Mouse (Mus musculus) adipocyte (in vitro differentiated cells): ENCODE results near the gene Rnf39.

Experiments
- DNase-seq: peaks from one replicate; pipeline ENCODE4 v3.0.0-alpha.2; 2016; ENCODE audit warnings: low spot score

Gene Rnf39

DNA sequence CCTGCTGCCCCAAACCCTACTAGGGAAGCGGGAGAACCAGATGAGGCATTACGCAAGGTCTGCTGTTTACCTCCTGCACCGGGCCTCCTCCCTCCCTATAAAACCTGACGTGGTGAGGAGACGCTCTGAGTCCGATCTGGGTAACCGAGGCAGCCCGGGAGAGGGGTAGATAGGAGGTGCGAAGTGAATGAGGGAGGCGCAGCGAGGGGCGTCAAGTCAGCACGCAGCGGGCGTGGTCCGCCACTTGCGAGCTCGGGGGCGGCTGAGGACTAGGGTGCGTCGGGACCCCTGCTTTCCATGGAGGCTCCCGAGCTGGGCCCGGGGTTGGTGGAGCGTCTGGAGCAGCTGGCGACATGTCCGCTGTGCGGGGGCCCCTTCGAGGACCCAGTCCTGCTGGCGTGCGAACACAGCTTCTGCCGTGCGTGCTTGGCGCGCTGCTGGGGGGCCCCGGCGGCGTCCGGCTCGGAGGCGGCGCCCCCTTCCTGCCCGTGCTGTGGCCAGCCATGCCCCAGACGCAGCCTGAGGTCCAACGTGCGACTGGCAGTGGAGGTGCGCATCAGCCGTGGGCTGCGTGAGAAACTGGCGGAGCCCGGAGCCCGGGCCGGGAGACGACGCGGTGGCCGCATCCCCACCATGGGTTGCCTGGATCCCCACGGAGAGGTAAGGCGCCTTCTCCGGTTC is at the start of gene Rnf39:
Gene Rnf39, plus strand, starts transcription at position 128 of the 681 bp plus-strand sequence.
- DNase-seq, result no peak

DNA sequence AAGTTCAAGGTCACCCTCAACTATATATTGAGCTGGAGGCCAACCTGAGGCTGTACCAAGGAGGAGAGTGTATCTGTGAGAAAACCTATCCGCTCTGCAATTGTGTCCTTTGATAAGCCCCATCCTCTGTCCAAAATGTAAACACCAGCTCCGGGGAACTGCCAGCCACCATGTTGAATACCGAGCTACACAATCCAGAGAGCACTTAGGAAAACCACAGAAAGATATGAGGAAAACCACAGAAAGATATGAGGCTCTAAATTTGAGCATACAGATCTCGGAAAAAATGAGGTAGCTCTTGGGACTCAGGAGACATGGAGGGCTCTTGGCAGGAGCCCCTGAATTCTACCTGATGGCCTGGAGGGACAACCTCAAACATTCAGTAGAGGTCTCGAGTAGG is 49.3 kb upstream of the Rnf39 start:
- DNase-seq, result no peak

DNA sequence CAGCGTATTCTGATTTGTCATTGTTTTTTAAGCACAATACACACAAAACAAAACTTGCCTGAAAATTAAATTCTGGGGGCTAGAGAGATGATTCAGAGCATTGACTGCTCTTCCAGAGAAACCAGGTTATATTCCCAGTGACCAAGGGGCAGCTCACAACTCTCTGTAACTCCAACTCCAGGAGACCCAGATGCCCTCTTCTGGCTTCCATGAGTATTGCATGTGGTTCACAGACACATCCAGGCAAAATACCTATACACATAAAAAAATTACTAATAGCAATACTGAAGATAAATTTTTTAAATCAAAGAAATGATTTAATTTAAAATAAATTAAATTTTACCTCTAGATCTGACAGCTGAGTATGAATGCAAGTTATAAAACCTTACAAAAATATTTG is 46.1 kb upstream of the Rnf39 start:
- peak; percentile 63 for DNase-seq

DNA sequence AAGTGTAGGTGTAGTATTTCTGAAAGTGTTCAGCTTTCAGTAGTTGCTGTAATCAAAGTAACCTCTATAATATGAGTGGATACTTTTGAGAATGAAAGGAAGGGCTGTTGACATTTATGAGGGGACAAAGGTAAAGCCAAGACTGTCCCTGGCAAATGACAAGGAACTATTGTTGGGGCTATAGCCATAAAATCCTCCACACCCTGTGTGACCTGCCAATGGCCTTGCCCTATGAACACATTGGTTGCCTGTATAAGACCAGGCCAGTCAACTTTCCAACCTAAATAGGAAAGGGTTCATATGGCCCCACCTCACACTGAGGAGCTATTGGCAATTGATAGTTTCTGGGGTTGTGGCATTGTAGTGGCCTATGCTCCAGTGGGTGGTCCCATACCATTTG is 45.7 kb upstream of the Rnf39 start:
- DNase-seq, result no peak

DNA sequence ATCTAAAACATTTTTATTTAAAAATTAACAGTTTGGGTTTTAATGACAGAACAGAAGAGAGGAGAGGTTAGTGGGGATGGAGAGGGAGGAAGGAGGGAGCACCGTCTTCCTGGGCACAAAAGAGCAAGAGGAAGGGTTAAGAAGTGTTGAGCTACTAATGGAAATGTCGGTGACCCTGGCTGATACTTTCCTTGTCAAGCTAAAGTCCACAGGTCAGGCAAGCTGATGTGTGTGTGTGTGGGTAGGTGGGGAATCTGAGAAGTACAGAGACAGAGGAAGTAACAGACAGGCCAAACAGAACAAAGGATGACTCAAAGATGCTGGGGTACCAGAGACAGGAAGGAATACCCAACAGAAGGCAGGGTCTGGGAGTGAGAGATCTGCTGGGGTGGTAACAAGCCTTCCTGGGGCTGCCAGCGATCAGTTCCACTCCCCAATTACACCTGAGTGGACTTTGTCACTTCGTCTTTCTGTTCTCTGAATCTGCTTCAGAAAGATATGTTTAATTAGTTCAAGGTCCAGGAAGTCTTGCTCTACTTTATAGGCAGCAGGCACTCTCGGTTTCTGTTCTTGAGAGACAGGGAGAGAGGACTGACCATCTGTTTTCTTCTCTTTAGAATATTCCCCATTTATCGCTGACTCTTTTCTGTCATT is 45.0 kb upstream of the Rnf39 start, which contains the start of gene Trim31:
Gene Trim31, plus strand, starts transcription at position 567 of the 654 bp plus-strand sequence.
- DNase-seq, result no peak

DNA sequence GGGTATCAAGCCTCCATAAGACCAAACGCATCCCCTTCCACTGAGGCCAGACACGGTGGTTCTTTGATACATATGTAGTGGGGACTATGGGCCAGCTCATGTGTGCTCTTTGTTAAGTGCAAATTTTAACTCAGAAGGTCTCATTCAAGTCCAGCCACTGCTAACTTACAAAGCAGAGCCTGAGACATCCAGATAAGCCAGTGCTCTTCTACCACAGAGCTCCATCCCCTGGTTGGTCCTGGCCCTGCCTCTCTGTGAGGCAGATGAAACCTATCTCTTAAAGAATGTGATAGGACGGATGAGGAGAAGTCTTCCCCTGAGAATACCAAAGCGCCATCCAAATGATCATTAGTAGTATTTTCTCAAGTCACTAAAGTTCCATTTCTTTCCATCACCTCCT is 43.3 kb upstream of the Rnf39 start:
- no peak for DNase-seq

DNA sequence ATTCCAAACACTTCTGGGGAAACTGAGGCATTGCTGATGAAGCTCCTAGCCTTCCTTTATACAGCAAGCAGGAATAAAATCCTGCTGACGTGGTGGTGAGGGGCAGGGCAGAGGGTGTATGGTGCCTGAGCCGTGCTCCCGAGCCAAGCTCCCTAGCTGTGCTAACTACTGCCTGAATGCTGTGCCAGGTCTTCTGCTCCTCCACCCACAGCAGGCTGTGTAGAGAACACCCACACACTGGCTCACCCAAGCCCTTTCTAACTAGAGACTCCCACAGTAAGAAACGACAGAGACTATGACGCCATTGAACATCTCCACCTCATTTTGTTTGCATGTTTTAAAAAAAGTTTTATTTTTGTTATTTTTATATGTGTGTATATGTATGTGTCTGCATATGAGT is 42.7 kb upstream of the Rnf39 start:
- DNase-seq, result no peak

DNA sequence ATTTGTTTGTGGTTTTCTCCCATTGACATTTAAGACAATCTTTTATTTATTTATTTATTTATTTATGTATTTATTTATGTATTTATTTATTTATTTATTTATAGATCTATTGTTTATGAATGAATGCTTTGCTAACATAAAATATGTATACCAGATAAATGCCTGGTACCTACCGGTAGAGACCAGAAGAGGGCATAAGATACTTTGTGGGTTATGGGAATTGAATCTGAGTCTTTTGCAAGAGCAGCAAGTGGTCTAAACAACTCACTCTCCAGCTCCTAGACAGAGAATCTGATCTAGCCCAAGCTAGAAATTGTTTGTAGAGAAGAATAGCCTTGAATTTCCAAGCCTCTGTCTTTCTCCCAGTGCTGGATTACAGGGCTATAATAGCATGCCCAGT is 42.0 kb upstream of the Rnf39 start:
- no peak for DNase-seq

DNA sequence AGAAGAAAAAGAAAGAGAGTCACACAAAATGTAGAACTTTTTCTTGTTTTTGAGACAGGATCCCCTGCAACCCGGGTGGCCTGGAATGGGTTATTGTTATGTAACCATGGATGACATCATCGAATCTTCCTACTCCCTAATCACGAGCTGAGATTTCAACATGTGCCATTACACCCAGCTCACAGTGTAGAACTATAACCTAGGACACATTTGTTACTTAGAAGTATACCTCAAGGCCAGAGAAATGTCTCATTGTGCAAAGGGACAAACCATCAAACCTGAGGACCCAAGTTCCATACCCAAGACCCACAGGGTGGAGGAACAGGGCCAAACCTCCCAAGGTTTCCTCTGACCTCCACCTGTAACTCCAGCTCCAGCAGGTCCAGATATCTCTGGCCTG is 39.1 kb upstream of the Rnf39 start:
- DNase-seq, result peak; percentile 40

DNA sequence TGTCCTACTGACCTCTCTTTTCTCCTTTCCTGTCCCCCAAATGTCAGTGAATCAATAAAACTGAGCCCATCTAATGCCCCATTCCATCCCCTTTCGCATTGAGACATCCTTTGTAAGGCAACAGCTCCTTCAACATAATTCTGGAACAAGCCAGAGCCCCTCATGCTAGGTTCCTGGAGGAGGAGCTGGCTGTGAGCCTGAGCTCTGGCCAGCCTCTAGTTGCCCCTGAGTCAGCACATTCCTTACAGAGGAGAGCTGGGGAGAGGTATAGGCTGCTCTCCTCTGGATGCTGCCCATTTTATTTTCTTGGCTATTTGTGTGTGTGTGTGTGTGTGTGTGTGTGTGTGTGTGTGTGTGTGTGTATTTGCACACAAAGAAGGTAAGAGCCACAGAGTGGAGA is 34.5 kb upstream of the Rnf39 start:
- no peak for DNase-seq

DNA sequence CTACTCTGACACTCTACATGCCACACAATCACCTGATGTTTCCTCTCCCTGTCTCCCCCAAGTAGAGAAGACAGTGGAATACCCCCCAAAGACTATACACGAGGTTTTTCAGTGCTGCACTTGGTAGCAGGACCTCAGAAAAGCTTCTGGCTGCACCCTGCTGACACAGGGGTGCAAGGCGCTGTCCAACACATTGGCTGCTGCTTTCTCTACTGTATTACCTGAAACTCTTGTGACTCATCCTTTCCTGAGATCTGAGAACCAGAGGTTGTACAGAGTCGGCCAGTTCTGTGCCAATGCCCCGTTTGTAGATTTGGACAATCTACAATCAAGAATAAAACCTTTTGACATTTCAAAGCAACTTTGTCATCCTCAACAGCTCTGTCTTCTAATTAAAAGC is 32.9 kb upstream of the Rnf39 start:
- no peak for DNase-seq

DNA sequence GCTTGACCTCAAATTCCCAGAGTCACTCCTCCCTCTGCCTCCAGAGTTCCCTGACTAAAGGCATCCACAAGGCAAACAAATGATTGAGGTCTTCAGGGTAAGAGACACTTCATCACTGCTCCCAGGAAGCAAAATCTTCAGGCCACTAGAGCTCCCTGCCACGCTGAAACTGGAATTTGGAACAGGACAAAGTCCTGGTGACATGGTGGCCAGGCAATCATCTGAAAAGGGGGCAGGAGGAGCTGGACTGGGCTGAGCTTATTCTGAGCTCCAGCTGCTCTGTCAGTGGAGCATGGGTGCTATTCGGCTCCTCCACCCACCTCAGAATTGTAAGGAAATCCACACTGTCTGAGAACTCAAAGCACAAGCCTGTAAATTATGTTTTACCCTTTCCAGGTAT is 30.7 kb upstream of the Rnf39 start:
- DNase-seq, result no peak

DNA sequence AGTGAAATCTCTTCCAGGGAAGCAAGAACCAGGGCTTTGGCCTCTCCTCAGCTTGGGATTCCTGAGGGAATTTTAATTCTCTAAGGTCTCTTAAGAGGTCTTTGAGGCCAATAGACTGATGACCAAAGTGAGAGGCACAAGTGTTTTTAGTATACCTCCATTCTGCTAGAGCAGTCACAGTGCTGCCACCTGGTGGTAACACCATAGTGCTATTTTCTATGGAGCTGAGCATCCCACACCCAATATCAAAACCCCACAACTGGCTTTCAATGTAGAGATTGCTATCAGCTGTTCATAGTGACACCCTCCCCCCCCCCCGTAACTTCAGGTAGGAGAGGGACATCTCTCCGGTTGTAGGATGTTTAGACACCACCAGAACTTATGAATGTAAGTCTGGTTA is 28.6 kb upstream of the Rnf39 start:
- DNase-seq, result peak; percentile 86

DNA sequence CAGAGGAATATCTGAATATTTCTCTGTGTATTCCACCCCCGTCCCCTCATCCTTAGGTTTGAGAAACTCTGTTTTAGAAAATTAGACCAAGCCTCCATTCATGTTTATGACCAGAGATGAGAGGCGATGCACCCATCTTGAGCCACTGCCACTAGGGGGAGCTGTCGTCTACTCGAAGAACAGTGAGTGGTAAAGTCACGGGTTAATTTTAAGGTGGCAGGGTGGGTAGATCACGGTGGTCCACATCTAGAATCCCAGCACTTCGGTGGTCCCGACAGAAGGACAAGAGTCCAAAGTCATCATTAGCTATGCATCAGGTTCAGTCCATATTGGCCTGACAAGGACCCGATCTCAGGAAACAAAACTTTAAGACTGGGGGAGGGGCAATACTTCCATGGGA is 27.6 kb upstream of the Rnf39 start:
- peak; percentile 64 for DNase-seq

DNA sequence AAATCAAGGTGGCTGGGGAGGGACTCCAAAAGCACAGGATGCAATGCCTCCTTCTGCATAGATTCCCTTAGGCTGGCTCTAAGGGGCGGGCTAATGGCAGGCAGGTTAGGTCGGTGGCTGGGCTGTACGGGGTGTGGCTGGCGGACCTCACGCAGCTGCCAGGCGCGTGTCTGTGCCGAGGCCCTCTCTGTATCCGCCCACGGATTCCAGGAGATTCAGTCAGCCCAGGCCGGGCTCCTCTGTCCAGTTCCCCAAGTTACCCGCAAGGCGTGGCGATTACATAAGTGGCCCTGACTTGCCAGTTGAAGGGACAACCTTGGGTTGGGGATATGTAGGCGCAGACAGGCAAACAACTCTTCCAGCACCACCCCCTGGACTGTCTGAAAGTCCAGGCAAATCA is 22.5 kb upstream of the Rnf39 start:
- no peak for DNase-seq

DNA sequence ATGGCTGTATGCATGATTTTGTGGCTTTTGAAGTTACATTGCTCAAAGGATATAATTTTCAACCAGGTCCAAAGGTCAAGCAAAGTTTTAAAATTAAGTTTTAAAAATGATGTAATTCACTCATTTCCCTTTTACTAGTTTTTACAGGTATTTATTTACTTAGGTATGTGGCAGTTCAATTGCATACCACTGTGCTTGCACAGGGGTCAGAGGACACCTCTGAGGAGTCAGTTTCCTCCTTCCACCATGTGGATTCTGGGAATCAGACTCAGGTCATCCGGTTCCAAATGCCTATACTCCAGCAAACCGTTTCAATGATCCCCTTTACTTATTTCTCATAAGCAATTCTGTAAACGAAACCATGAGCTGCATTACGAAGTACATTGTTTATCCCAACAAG is 20.0 kb upstream of the Rnf39 start:
- no peak for DNase-seq

DNA sequence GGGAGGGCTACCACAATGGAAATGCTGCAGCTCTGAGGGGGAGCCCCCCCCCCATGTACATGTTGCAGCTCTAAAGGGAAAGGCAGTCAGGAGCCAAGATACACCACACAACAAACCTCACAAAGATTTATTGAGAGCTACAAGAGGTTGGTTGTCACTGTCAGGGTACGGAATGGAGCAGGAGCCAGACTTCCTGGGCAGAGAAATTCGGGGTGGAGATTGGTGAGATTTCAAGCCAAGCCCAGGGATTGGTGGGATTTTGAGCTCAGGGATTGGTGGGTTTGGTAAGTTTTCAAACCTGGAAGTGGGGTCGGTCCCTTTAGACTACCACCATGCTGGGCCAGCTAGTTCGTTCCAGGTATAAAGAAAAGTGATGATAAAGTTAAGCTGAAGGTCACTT is 19.2 kb upstream of the Rnf39 start:
- DNase-seq, result no peak

DNA sequence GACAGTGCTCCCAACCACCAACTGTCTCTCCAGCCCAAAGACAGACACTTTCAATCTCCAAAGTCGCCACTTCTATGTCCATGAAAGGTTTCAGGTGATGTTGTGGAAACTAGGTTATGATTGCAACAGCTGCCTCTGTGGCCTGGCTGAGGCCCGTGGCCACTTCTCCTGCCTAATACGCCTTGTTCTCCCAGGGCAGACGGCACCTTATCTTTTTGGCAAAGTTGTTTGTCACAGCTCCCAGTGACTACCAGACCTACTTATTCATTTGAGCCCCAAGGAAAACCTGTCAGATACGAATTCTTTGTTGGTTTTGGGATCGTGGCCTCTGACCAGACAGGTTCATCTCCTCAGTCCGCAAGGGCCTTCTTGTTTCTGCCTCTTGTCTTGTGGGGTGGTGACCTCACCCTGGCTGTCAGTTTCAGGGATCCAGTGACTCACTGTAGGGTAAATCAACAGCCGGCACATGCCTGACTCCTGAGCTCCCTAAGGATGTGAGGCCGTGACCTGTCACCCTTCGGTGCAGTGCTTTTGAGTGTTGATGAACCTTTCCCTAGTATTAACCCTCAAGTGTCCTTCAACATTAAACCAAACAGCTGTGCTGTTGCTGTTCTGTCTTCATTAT is 15.1 kb upstream of the Rnf39 start:
- DNase-seq, result no peak

DNA sequence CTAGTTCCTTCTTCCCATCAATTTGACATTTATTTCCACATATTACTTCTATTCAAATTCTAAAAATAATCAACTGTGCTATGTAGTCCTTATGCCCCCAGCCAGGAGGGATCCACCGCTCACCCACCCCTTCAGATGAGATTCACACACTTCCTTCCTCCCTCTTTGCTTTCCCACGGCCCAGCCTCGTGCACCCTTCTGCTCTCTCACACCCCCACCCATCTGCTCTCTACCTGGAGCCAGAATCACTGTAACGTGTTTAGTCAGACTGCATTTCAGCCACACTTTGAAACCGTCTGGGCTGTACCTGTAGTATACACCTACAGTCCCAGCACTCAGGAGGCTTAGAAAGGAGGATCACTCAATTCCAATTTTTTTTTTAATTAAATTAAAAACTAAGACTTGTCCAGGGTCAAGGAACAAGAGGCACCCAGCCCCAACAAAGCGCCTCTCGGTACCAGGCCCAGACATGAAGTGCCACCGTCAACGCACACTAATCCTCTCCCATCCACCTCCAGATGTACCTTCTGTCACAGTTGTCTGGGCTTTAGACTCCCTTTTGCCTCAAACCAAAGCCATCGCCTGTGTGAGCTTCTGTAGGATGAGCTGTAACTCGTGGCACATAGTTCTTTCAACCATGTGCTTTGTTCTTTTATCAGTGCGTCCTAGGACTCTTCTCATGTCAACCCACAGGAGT is 13.3 kb upstream of the Rnf39 start:
- no peak for DNase-seq

DNA sequence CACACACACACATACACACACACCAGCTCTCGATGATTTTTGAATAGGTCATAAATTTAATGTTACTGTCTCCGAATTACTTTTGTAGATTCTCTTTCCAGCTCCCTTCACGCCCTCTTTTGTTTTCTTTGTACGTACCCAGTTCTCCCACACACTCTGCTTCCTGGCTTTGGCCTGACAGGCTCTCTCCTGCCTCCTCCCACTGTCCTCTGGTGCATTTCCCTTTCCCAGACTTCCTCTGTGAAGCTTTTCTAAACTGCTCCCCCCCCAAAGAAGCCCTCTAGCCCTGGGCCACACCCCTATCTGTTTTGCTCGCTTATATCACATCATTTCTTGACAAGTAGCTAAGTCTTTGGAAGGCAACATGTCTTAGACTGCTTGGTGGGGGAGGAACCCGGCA is 12.5 kb upstream of the Rnf39 start:
- no peak for DNase-seq

DNA sequence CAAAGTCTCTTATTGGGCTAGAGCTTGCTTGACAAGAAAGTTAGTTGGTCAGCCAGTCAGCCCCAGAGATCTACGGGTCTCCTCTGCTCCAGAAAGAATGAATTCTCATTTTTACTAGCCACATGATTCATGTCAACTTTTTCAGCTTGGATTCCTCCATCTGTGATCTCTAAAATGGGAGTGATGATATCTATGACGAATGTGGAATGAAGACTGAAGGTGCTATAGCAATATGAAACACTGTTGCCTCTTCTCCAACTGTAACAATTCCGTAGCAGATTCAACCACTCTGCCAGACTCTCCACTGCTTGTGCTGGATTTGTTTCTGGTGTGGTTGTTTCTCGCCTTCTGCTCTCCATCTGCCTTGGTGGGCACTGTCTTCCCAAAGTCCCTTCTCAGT is 11.6 kb upstream of the Rnf39 start:
- no peak for DNase-seq

DNA sequence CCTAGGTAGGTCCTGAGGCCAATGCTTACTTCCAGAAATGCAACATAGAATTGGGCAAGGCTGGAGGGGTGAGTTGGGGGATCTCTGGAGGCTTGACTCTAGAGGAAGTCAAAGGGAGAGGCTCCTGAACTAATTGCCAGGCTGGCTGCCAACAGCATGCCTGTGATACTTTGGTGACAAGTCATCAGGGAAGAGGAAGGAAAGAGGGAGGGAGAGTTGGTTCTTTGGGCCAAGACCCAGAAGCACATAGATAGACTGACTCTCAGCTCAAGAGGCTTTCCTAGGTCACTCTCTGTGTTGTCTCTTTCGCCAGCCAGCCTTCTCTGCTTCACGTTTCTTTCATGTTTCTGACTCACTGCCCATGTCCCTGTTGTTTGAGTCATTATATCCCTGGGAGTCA is 10.9 kb upstream of the Rnf39 start:
- DNase-seq, result peak; percentile 46

DNA sequence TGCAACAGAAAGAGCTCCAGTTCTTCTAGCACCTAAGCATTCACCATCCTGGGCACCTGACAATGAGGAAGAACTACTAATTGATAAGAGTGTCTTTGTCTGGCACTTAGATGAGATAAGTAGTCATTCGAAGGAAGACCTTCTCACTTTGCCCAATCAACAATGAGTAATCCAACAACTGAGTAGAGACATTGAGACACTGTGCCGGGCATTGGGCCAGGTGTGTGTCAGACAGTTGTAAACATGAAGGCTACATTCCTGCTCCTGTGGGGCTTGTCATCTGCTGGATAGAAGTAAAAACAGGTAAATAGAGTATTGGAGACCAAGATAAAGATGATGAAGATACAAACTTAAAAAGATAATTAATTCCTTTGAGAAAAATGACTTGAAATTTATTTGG is 4.7 kb upstream of the Rnf39 start:
- DNase-seq, result peak; percentile 34
